Mouse (Mus musculus) layer of hippocampus, adult 8-10 months (tissue): ENCODE data around the gene Kcnip3. TPM values are rescaled to one million over a fixed set of nuclear protein-coding genes. Genes with fewer than 3 reads are reported as not detected.

ENCODE experiments used
- DNase-seq, 2 experiments: peaks; one replicate each; pipeline ENCODE4 v3.0.0; 2022; ENCODE audit warnings: low spot score in 2 of 2
- total RNA-seq, 4 experiments: library from RNA; stranded (reverse); gene quantifications; 2 replicates each; pipeline ENCODE4 v1.2.4; 2022

Gene Kcnip3
- total RNA-seq, 4 experiments from 2014 or later: 74.3 to 80.1 (median 78.6) TPM

DNA sequence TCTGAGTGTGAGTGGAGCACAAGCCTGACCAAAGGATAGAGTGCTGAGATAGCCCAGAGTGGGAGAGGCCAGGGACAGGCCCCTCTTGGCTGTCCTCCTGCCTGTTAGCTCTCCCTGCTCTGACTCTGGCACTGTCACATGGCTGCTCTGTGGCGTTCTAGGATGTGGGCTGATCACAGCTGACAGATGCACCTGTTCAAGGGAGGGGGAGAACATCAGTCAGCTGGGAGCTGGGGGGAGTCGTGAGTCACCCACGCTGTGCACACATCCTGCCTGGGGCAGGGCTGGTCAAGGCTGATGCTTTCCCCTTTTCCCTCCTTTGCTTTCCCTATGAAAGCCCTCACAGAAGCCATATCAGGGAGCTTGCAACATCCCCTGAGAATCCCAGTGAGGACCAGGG lies 3.6 kb downstream of the Kcnip3 start:
- peak; percentile 36 to 67 for DNase-seq

- DNase-seq: peak; percentile 70 to 78
Observed at GRCm38 (mm10) chr2:127517081-127517480, 4.8 kb downstream of the Kcnip3 start.

DNA sequence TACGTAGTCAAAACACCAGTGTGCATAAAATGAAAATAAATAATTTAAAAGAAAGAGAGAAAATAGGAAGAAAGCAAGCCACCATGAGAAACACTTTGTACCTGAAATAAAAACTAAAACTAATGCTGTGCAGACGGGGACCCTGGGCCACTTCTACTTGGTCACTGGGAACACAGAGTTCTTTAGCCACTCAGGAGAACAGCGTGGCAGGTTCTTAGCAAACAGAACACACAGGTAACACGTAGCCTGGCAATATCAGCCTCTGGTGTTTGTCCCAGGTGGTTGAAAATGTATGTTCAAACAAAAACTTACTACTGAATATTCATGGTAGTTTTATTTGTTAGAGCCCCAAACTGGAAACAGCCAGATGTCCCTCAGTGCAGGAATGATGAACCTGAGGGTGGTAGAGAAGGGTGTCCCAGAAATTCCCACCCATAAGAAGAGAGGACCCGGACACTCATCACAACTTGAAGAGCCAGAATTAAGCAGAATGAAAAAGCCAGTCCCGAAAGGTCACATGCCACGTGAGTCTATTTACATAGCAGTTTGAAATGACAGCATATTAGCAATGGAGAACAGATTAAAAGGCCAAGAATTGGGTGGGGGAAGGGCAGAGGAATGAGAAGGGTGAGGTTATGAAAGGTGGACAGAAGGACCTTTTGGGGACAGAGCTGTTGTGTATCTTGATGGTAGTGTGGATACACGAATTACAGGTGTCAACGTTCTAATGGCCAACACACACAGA lies 7.3 kb downstream of the Kcnip3 start:
- no peak for DNase-seq

DNA sequence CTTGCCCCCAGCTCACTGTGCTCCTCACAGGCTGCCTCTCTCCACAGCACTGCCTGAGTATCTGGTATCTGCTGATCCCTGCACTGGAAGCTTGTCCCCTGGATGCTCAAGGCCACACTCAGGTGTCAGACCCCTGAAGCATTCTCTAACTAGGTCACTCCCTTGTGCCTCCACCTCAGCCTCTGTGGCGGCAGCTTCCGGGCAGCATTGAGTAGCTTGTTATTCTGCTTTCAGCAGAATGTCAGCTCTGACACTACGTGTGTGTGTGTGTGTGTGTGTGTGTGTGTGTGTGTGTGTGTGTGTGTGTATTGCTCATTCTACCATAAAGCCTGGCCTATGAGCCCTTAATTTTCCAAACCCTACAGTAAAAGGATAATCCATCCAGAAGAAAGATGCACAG lies 8.7 kb downstream of the Kcnip3 start:
- no peak for DNase-seq

GRCm38 (mm10) chr2:127511426-127511825 lies 10.5 kb downstream of the Kcnip3 start:
- DNase-seq: no peak

DNA sequence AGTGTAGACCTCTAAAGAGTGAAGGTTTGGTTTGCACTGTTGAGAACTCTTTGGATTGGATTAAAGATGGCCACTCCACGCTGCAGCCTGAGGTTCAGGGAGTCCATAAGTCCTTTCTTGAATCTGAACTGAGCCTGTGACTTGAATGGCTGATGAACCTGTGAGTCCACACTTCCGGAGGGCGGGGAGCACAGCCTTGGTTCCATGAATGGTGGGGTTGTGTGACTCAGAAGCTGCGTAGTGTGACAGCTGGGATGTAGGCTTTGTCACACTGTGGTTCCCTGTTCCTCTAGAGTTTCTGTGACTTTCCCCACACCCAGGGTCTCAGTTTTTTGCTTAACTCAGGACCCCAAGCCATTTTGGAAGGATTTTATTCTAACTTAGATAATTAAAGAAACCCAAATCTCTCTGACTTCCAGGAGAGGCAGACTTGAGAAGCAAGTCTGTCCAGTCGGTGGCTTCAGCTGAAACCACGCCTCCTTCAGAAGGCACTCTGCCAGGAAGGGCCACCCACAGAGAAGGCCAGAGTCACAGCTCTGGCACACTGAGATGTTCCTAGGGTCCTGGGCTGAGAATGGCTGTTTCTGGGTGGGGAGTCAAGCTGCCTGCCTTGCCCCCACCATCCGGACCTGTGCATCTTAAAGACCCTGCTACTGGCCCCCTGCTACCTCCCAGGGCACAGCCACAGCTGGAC lies 13.8 kb downstream of the Kcnip3 start:
- DNase-seq: peak in 1 of 2 experiments; percentile 39

- peak in 1 of 2 experiments; percentile 91 for DNase-seq
Observed at GRCm38 (mm10) chr2:127507077-127507774, 14.7 kb downstream of the Kcnip3 start.

- DNase-seq: no peak
Observed at GRCm38 (mm10) chr2:127506131-127506632, 15.7 kb downstream of the Kcnip3 start.

- DNase-seq: no peak
Observed at GRCm38 (mm10) chr2:127505196-127505595, 16.7 kb downstream of the Kcnip3 start.

DNA sequence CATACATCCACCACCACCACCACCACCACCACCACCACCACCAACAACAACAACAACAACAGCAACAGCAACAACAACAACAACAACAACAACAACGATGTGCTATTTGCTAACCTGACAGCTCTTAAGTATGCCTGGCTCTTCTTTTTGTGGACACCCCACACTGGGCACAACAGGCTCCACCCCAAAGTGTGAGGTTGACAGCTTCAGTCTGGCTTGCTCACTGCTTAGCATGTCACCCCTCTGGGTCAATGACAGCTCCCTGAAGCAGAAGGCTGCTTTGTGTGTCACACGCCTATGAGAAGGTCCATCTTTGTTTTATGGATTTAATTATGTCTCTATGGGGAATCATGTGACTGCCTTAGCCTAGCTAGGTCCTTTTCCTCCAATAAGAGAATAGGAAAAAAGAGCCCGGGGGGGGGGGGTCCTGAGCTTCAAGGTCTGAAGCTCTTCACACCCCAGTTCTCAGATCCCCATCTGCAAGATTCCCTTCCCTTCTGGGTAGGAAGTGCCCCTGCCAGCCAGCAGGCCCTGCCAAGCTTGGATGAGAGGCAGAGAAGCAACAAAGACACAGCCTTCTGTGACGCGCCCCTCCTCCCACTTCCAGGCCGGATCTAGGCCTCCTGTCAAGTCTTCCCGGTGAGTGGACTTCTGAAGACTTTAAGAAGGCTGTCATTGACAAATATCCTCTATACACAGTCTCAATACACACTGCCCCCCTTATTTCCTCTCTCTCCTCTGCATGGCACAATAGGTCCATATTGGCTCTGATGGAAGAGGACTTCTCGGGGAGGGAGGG lies 17.9 kb downstream of the Kcnip3 start:
- DNase-seq: peak; percentile 38 to 69

DNA sequence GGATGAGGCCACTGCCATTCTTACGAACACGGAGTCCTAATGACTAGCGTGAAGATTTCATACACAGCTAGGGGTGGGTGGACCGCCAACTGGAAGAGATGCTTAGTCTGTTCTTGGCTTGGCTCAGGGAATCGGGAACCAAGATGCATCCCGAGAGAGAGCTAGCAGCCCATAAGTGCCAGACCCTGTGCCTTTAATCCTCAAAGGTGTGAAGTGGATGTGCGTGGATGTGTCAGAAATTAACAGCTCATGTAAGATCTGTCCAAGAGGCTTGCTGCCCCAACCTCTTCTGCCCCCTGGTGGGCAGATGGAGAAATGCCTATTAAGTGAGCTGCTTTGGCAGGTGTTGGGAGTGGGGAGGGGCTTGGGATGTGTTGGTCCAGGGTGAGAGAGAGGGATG lies 20.8 kb downstream of the Kcnip3 start:
- peak in 1 of 2 experiments; percentile 58 for DNase-seq

DNA sequence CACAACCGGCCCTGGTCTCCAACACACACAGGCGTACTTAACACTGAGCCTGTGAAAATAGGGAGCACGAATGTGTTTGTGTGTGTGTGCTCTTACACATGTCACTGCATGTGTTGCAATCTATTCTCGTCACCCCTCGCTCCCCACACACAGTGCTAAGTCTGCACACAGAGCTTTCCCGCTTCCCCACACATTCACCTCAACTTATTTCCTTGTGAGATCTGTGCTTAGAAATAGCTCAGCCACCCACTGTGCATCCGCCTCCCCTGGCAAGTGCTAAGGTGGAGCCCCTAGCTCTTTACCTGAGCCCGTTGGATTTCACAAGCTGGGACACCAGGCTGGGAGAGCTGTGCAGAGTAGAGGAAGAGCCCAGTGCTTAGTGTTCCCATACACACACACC lies 23.1 kb downstream of the Kcnip3 start:
- no peak for DNase-seq

GRCm38 (mm10) chr2:127496321-127496720 lies 25.6 kb downstream of the Kcnip3 start:
- DNase-seq: no peak

- no peak for DNase-seq
Observed at GRCm38 (mm10) chr2:127484476-127485170, 37.3 kb downstream of the Kcnip3 start.

- DNase-seq: no peak
Observed at GRCm38 (mm10) chr2:127483001-127483400, 38.9 kb downstream of the Kcnip3 start.

DNA sequence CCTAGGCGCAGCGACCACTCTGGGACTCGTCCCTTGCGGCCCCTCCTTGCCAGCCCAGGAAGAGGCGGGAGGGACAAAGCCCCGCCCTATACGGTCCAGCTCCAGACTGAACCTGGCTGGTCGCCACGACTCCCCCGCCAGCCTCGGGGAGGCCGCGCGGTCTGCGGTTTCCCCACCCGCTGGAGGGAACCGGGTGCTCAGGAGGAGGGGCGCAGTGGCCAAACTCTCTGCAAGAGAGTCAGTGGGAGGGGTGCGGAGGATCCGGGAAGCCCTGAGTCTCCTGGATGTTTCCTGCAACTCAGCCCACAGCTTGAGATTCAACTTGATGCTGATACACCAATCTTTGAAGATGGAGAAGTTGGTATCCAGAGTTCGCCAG lies 39.4 kb downstream of the Kcnip3 start:
- DNase-seq: no peak

DNA sequence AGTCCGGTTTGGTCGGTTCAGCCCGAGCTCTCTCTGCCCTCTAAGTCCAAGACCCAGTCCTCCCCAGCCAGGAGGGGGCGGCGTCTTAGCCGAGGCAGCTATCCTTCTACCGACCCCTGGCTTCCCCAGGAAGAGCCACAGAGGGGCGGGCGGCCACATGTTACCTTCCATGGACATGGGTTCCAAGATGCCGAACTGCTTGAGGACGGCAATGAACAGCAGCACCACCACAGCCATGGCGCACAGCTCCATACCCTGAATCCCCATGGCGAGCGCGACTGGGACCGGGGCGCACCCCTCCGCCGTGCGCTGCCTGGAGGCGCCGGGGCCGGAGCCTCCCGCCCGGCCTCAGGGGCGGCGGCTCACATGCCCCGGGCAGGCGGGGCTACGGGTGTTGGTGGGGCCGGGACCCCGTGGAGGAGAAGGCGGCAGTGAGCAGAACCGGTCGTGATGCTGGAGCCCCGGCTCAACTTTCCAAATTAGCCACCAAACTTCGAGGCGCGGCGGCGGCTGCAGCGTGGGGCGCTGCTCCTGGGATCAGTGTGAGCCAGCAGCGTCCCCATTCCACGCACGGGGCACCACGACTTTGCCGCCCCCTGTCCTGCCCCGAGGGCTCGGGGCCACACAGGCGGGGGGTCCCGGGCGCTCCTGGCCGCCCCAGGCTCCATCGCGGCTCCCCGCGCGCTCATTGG lies 39.9 kb downstream of the Kcnip3 start:
- no peak for DNase-seq

GRCm38 (mm10) chr2:127479763-127480162 lies 42.1 kb downstream of the Kcnip3 start:
- DNase-seq: no peak

- no peak for DNase-seq
Observed at GRCm38 (mm10) chr2:127479210-127479609, 42.7 kb downstream of the Kcnip3 start.

GRCm38 (mm10) chr2:127472279-127472678 lies 49.6 kb downstream of the Kcnip3 start:
- no peak for DNase-seq
